Mouse (Mus musculus) embryo, embryonic 10 days (tissue): Measurements from ENCODE around the gene D630023F18Rik.

Experiments used
- DNase-seq: peaks from one replicate; pipeline ENCODE4 v3.0.0-alpha.2; 2015; ENCODE audit warnings: low spot score

Gene D630023F18Rik

GRCm38 (mm10) chr1:65109756-65110435 is 13.1 kb downstream of the D630023F18Rik start:
- DNase-seq = no peak

- no peak for DNase-seq
Measured at GRCm38 (mm10) chr1:65109196-65109595, 13.8 kb downstream of the D630023F18Rik start.

GRCm38 (mm10) chr1:65107654-65108279 is 15.2 kb downstream of the D630023F18Rik start:
- DNase-seq = no peak

DNA sequence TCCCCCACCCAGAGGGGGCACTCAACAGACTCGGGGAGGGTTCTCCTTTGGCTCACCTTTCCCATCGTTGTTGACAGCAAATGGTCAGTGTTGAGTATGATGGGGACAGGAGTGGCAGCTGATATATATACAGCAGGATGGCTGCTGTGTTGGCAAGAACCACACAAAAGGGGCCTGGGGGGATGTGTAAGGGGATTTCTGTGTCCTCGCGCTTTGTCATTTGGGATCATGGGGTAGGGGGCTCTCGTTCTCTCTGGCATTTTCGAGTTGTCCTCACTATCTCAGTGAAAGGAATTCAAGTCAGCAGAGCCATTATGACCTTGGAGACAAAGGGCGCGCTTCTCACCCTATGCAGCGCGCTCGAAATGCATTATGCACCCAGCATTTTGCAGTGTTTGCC is 19.7 kb downstream of the D630023F18Rik start, which contains the start of gene Cryga:
Gene Cryga, minus strand, starts transcription at position 101 of the 400 bp plus-strand sequence.
- DNase-seq = no peak

GRCm38 (mm10) chr1:65096953-65097352 is 26.1 kb downstream of the D630023F18Rik start:
- no peak for DNase-seq

DNA sequence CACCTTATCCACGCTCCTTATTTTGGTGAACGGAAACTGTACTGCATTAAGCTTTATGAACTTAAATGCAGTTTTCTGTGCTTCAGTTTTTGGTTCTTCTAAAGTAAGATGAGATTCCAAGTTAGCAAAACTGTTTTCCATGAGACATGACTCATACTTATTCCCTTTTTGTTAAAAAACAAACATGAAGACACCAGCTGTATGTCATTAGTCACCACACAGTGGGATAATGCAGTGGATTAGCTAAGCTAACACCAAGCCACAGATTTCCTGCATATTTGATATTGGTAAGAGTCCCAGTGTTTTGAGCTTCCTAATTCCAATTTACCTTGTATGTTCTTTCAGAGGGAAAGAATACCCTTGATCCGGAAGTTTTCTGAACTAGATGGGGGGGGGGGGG is 31.4 kb downstream of the D630023F18Rik start:
- DNase-seq = no peak

DNA sequence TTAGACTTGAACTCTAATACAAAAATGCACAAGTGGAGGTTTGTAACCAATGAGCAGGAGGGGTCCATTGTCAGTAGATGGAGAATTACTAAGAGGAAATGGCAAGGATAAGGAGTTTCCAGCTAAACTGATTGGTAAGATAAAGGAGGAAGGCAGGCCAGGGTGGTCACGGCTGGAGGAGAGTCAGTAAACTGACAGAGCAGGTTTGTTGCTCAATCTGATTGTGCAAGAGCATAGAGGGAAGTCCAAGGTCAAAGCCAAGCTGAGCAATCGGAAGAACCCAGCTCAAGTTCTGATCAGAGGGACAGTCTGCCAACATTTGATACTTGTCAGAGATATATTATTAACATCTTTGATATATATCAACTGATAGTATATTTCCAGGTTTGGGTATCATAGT is 32.6 kb downstream of the D630023F18Rik start:
- DNase-seq = no peak

DNA sequence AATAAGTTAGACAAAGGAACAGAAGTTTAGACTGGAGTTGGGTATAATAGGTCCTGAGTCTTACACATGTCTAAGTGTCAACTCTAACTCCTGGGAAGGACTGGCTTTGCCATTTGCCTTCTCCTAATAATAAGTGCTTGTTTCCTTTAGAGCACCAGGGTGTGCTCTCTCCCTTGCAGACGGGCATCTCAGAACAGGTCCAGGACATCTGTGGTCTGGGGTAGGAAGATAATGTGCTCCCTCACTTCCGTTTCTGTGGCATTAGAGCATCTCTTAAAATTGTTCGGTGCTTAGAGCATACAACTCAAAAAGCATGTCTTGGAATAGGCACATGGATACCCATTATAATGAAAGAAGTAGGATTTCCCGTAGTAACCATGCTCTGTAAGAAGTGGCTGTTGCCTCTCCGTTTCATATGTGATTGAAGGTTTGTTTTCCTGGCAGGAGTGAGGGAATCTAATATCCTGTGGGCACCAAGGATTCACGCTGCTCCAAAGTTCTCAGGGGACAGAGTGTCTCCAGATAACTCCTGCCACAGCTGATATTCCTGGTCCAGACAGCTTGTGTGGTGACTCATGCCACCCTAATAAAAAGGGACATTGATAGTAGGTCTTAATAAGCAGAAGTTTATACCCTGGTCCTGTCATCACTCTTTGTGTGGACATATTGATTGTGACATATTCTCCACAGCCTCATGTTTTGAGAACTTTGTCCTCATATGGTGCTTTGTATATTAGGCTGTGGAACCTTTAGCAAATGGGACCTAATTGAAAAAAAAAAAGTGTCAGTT is 34.3 kb downstream of the D630023F18Rik start:
- DNase-seq = no peak

DNA sequence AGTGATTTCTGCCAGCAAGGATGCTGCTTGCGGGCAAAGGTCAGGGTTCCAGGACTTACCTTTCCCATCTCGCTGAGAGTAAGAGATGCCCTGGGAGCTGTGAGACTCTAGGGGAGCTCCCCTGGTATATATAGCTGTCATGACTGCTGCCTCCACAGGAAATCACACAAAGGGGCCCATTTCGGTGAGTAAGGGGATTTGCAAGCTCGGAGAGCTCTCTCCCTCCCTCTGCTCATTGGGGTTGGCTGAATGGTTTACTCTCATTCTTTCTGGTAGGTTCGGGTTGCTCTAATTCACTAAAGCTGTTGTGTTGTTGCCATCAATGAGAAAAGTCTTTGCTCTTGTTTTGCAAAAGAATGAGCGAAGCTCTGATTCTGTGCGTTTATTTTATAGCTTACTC is 40.8 kb downstream of the D630023F18Rik start, which contains the start of gene Crygb:
Gene Crygb, minus strand, starts transcription at position 101 of the 400 bp plus-strand sequence.
- peak; percentile 7 for DNase-seq

- DNase-seq = no peak
Measured at GRCm38 (mm10) chr1:65075607-65076006, 47.4 kb downstream of the D630023F18Rik start.

DNA sequence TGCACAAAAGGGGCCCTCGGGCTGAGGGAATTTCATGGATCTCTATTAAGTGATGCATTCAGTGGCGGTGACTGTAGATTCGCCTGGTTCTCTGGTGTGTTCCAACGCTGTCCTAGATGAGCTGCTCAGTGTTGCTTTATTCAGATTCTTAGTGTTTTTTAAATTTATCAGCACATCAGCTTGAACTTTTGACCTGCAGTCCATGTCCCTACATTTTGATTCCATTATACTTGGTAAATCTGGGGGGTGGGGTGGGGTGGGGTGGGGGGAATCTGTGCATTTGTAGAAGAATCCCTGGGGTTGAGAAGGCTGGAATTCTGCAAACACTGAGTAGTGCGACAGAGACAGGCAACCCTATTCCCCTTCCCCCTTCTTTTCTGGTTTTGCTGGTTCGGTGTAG is 49.4 kb downstream of the D630023F18Rik start, which contains the start of gene Crygc:
Gene Crygc, minus strand, starts transcription at position 101 of the 400 bp plus-strand sequence.
- no peak for DNase-seq

DNA sequence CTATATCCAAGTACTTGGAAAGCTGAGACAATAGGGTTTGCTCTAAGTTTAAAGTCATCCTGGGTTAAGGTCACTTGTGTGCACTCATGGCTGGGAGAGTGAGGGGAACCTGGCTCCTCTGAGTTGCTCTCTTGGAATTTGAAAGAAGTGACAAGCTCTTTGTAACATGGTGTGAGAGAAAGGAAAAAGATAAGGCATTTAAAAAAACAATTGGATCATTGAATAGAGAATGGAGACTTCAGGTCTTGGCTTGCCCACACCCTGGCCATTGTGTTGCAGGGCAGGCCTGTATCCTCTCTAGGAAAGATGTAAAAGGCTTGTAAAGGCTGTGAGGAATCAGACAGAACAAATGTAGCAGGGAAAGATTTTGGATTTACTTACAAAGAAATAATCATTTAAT is 55.2 kb downstream of the D630023F18Rik start:
- no peak for DNase-seq

GRCm38 (mm10) chr1:65064201-65064600 is 58.8 kb downstream of the D630023F18Rik start:
- DNase-seq = no peak

GRCm38 (mm10) chr1:65063352-65063751 is 59.7 kb downstream of the D630023F18Rik start, which contains the start of gene Crygd:
Gene Crygd, minus strand, starts transcription at chr1:65063452.
- no peak for DNase-seq
